Mouse (Mus musculus) embryo, embryonic 11.5 days (tissue): ENCODE results near the gene Col6a5.

ENCODE experiments used
- DNase-seq: peaks from one replicate; pipeline ENCODE4 v3.0.0-alpha.2; 2012; ENCODE audit warnings: low read depth, low spot score

The Col6a5 gene

GRCm38 (mm10) chr9:105827076-105827647 lies 133.3 kb downstream of the Col6a5 start:
- no peak for DNase-seq

DNA sequence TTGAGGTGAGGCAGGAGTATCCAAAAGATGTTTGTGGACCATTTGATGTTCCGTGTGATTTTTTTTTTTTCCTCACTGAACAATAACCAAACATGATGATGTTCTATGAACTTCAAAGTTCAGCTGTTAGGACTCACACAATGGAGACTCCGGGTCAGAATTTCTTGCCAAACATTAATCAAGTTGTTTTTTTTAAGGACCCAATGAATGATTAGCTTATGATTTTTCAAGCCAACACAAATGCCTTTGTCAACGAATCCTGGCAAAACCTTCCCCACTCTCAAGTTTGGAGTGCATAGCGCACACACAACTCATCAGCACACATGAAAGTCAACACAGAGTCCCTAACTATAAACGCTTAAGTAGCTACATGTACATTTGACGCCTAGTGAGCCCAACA lies 139.7 kb downstream of the Col6a5 start:
- no peak for DNase-seq

GRCm38 (mm10) chr9:105819155-105819709 lies 141.2 kb downstream of the Col6a5 start:
- DNase-seq: no peak

- DNase-seq: no peak
Measured at GRCm38 (mm10) chr9:105814436-105814835, 146.0 kb downstream of the Col6a5 start.

DNA sequence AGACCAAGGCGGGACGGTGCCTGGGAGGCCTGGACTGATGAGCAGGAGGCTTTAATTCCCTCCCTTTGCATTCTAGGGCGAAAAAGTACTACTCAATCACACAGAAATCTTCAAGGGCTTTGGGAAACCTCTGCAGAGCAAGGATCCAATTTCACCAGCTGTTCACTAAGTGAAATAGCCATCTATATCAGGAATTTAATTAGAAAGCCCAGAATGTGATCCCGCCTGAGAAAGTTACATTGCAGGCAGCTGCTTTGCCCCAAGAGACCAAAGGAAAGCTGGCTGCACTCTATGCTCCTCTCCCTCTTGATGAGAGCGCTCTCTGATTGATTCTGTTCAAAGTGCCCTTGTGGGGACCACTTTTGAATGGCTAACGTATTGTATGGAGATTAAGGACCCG lies 149.0 kb downstream of the Col6a5 start:
- DNase-seq: no peak

- no peak for DNase-seq
Measured at GRCm38 (mm10) chr9:105808920-105809505, 151.4 kb downstream of the Col6a5 start.
